Mouse (Mus musculus) kidney, embryonic 14.5 days (tissue): ENCODE data around the gene Tgfbi. TPM values are rescaled to one million over a fixed set of nuclear protein-coding genes. Genes with fewer than 3 reads are reported as not detected.

Experiments
- ATAC-seq: fragments of 200-750 bp; cut with Nextera tagmentation; 2 replicates; pipeline ENCODE4 v1.8.0; 2017; ENCODE audit warnings: moderate number of reproducible peaks, mild to moderate bottlenecking, moderate TSS enrichment, moderate library complexity; ENCODE audit not compliant: low FRiP score, low TSS enrichment
- H3K27ac ChIP-seq: fragments of 300-500 bp; sonication (generic); 2 replicates; pipeline ENCODE4 v1.5.1; 2014; ENCODE audit warnings: low read depth, mild to moderate bottlenecking, low read length, moderate library complexity, mixed read lengths
- H3K27me3 ChIP-seq: fragments of 300-500 bp; sonication (generic); 2 replicates; pipeline ENCODE4 v1.6.1; 2014; ENCODE audit warnings: mild to moderate bottlenecking, low read length; ENCODE audit not compliant: control insufficient read depth, insufficient read depth
- H3K36me3 ChIP-seq: fragments of 300-500 bp; sonication (generic); 2 replicates; pipeline ENCODE4 v1.6.1; 2014; ENCODE audit warnings: low read length, mixed read lengths; ENCODE audit not compliant: control insufficient read depth, insufficient read depth
- H3K4me1 ChIP-seq: fragments of 300-500 bp; sonication (generic); 2 replicates; pipeline ENCODE4 v1.6.1; 2014; ENCODE audit warnings: low read length, mixed read lengths; ENCODE audit not compliant: control insufficient read depth, insufficient read depth
- H3K4me2 ChIP-seq: fragments of 300-500 bp; sonication (generic); replicated peaks from 2 replicates; pipeline ENCODE4 v1.6.1; 2014; ENCODE audit warnings: low read depth, mild to moderate bottlenecking, low read length
- H3K4me3 ChIP-seq: fragments of 300-500 bp; sonication (generic); 2 replicates; pipeline ENCODE4 v1.5.1; 2014; ENCODE audit warnings: mild to moderate bottlenecking, low read length
- H3K9ac ChIP-seq: fragments of 300-500 bp; sonication (generic); 2 replicates; pipeline ENCODE4 v1.6.1; 2014; ENCODE audit warnings: low read depth, mild to moderate bottlenecking, low read length, moderate library complexity
- H3K9me3 ChIP-seq: fragments of 300-500 bp; sonication (generic); 2 replicates; pipeline ENCODE4 v1.6.1; 2016; ENCODE audit warnings: low read length; ENCODE audit not compliant: control insufficient read depth
- WGBS: fragments of 180-500 bp; shearing (Covaris S2); extraction: QIAGEN DNeasy Blood & Tissue Kit; methylation state at CpG from one replicate; pipeline ENCODE4 v1.1.7; 2014; 5-methylcytosine and 5-hydroxymethylcytosine counted together
- polyA plus RNA-seq: library from polyadenylated mRNA; unstranded; fragments of >200 nt; fragmentation: Nextera tagmentation; extraction: Ambion mirVana; gene quantifications from 2 replicates; pipeline ENCODE4 v1.2.1, GENCODE M21; 2014

Gene Tgfbi
- polyA plus RNA-seq, 1 experiment from 2014 or later = 105 TPM

- Histone ChIP-seq H3K9ac (no peak overlapping the region), H3K27me3 (no peaks in the 10 kb centered on the region), H3K36me3 (no peaks in the 10 kb centered on the region), H3K4me3 (no peak overlapping the region), H3K4me2 (no peak overlapping the region), H3K9me3 (no peaks in the 10 kb centered on the region), H3K27ac (no peak overlapping the region), H3K4me1 (peaks cover 19% of the 10 kb centered on the region; the same call in 1 of the 2 replicates)
- no peak for ATAC-seq
- WGBS = 76% methylated on average over 4 of the region's 4 CpGs
These were observed 72.6 kb downstream of the Tgfbi start for GRCm38 (mm10) chr13:56681924-56682323.

GRCm38 (mm10) chr13:56682326-56682725, 73.0 kb downstream of the Tgfbi start:
- no peaks in the 10 kb centered on the region for H3K27me3 ChIP-seq
- H3K4me3 ChIP-seq = no peak overlapping the region
- H3K9ac ChIP-seq = no peak overlapping the region
- H3K4me2 ChIP-seq = no peak overlapping the region
- 83% methylated on average over 17 of the region's 17 CpGs for WGBS
- H3K4me1 ChIP-seq = peaks cover 19% of the 10 kb centered on the region; the same call in 1 of the 2 replicates
- H3K36me3 ChIP-seq = no peaks in the 10 kb centered on the region
- H3K27ac ChIP-seq = no peak overlapping the region; the same call in 1 of the 2 replicates
- ATAC-seq = no peak
- no peaks in the 10 kb centered on the region for H3K9me3 ChIP-seq

- Histone ChIP-seq H3K9ac (no peak overlapping the region), H3K4me2 (no peak overlapping the region), H3K4me1 (peaks cover 17% of the 10 kb centered on the region; the same call in 1 of the 2 replicates), H3K9me3 (no peaks in the 10 kb centered on the region), H3K36me3 (no peaks in the 10 kb centered on the region), H3K27me3 (no peaks in the 10 kb centered on the region), H3K4me3 (no peak overlapping the region), H3K27ac (no peak overlapping the region)
- no peak for ATAC-seq
- 79% methylated on average over 7 of the region's 7 CpGs for WGBS
These were observed 74.0 kb downstream of the Tgfbi start for GRCm38 (mm10) chr13:56683306-56683705.

Other genes starting within 250 kb of the Tgfbi start
- not detected in 2 replicates for gene Gm3045, start 182.9 kb upstream of the Tgfbi start, polyA plus RNA-seq
- 0.69 and 0.94 TPM in 2 replicates for gene Slc25a48, start 171.2 kb upstream of the Tgfbi start, polyA plus RNA-seq
- gene Il9, start 127.3 kb upstream of the Tgfbi start, polyA plus RNA-seq = not detected in 2 replicates
- gene Fbxl21, start 87.1 kb upstream of the Tgfbi start, polyA plus RNA-seq = 2.9 and 3.6 TPM in 2 replicates
- gene Lect2, start 61.0 kb upstream of the Tgfbi start, polyA plus RNA-seq = 0.96 and 1.6 TPM in 2 replicates
- 32.9 and 62.2 TPM in 2 replicates for gene Smad5, start 93.5 kb downstream of the Tgfbi start, polyA plus RNA-seq
- gene Gm45623, start 144.3 kb downstream of the Tgfbi start, polyA plus RNA-seq = 0.15 TPM in 1 of 2 replicates, not detected in the other